Mouse (Mus musculus) heart, adult 2 months (tissue): ENCODE data around the gene Zcchc14.

Source experiments
- CTCF ChIP-seq: fragments of 200-600 bp; IDR thresholded peaks from 2 replicates; pipeline ENCODE4 v1.8.1; 2022; ENCODE audit warnings: antibody characterized with exemption, mild to moderate bottlenecking, moderate library complexity
- EP300 ChIP-seq: fragments of 200-500 bp; IDR thresholded peaks from 2 replicates; pipeline ENCODE4 v1.6.1; 2011; ENCODE audit warnings: low read depth, low read length, control low read depth; ENCODE audit not compliant: insufficient read depth

DNA sequence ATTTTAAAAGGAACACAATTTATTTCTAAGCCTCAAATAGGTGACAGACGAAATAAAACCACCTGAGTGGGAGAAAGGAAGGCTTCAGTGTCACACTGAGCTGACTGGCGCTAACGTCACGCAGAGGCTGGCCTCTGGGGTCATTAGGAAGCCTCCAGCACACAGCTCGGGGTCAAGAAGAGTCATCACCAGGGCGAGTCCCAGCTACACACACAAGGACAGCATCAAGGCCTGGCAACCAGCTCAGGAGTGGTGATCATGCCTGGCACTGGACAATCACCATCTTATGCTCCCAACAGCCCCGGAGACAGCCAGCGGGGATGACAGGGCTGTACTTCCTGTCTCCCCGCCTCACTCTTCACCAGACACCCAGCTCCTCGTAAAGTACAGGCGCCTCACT is 95.0 kb downstream of the Zcchc14 start:
- TF ChIP-seq EP300, result no peak
- no peak for TF ChIP-seq CTCF
